Mouse (Mus musculus): Measurements from ENCODE around the gene Gm17535. TPM values are rescaled to one million over a fixed set of nuclear protein-coding genes. Genes with fewer than 3 reads are reported as not detected.
"Not testable (repeated sequence)": the region's sequence is repeated elsewhere in the genome, so short reads cannot be mapped to it uniquely, and the experiment has no call there.

Gene Gm17535
- polyA plus RNA-seq, 1 experiment from 2014 or later: not detected

GRCm38 (mm10) chr9:3027200-3027599 lies 7.2 kb upstream of the Gm17535 start:
- H3K4me1 ChIP-seq; H3K4me3 ChIP-seq (replicated peaks); H3K4me2 ChIP-seq; H3K27ac ChIP-seq; H3K27me3 ChIP-seq (replicated peaks); H3K9me3 ChIP-seq; H3K9ac ChIP-seq; H3K36me3 ChIP-seq: not testable (repeated sequence)
- 68% methylated on average over 9 of the region's 9 CpGs for WGBS
- 0 out of 2 replicates have a peak, but pooled peaks have one; percentile 5 for ATAC-seq (ENCODE audit: insufficient read depth, low FRiP score, low read depth)

- not testable (repeated sequence) for H3K4me3 ChIP-seq (replicated peaks); H3K27me3 ChIP-seq (replicated peaks); H3K4me2 ChIP-seq; H3K4me1 ChIP-seq; H3K9ac ChIP-seq; H3K27ac ChIP-seq; ATAC-seq (ENCODE audit: insufficient read depth, low FRiP score, low read depth); H3K36me3 ChIP-seq; H3K9me3 ChIP-seq
- WGBS: 61% methylated on average over 14 of the region's 16 CpGs
Observed at GRCm38 (mm10) chr9:3029276-3030000, 5.0 kb upstream of the Gm17535 start.

GRCm38 (mm10) chr9:3030677-3031318 lies 3.6 kb upstream of the Gm17535 start:
- H3K36me3 ChIP-seq; H3K9me3 ChIP-seq; H3K9ac ChIP-seq; ATAC-seq (ENCODE audit: insufficient read depth, low FRiP score, low read depth); H3K4me1 ChIP-seq; H3K4me3 ChIP-seq (replicated peaks); H3K27ac ChIP-seq; H3K4me2 ChIP-seq; H3K27me3 ChIP-seq (replicated peaks): not testable (repeated sequence)
- WGBS: 59% methylated on average over 3 of the region's 10 CpGs

- H3K4me1 ChIP-seq; H3K9me3 ChIP-seq; H3K36me3 ChIP-seq; H3K27ac ChIP-seq; ATAC-seq (ENCODE audit: insufficient read depth, low FRiP score, low read depth); H3K27me3 ChIP-seq (replicated peaks); H3K4me3 ChIP-seq (replicated peaks); H3K9ac ChIP-seq; H3K4me2 ChIP-seq: not testable (repeated sequence)
- 76% methylated on average over 8 of the region's 8 CpGs for WGBS
Observed at GRCm38 (mm10) chr9:3036577-3036976, 2.2 kb downstream of the Gm17535 start, which contains the start of gene Gm10715. TSS of gene Gm10715 (plus strand) at chr9:3036877.

- H3K36me3 ChIP-seq; H3K4me3 ChIP-seq (replicated peaks); H3K9ac ChIP-seq; H3K4me1 ChIP-seq; H3K27me3 ChIP-seq (replicated peaks); H3K4me2 ChIP-seq; ATAC-seq (ENCODE audit: insufficient read depth, low FRiP score, low read depth); H3K9me3 ChIP-seq; H3K27ac ChIP-seq: not testable (repeated sequence)
- WGBS: 66% methylated on average over 4 of the region's 4 CpGs
Observed at GRCm38 (mm10) chr9:3038161-3038560, 3.8 kb downstream of the Gm17535 start.

Small RNA genes within 50 kb of the gene (microRNA-seq; reads per million reads assigned to microRNA genes)
- gene Mir101c: not detected

Other genes with a start within 250 kb of the Gm17535 start
- not detected in 2 replicates for gene Gm10722, start 33.7 kb upstream of the Gm17535 start, polyA plus RNA-seq (2015; fragmentation: Nextera tagmentation; extraction: Ambion mirVana)
- gene Gm11168, start 31.3 kb upstream of the Gm17535 start, polyA plus RNA-seq (2015; fragmentation: Nextera tagmentation; extraction: Ambion mirVana): not detected in 2 replicates
- gene Gm10721, start 21.5 kb upstream of the Gm17535 start, polyA plus RNA-seq (2015; fragmentation: Nextera tagmentation; extraction: Ambion mirVana): not detected in 2 replicates
- not detected in 2 replicates for gene Gm10720, start 18.9 kb upstream of the Gm17535 start, polyA plus RNA-seq (2015; fragmentation: Nextera tagmentation; extraction: Ambion mirVana)
- gene Gm10719, start 17.2 kb upstream of the Gm17535 start, polyA plus RNA-seq (2015; fragmentation: Nextera tagmentation; extraction: Ambion mirVana): 0.24 TPM in 1 of 2 replicates, not detected in the other
- not detected in 2 replicates for gene Gm10718, start 11.1 kb upstream of the Gm17535 start, polyA plus RNA-seq (2015; fragmentation: Nextera tagmentation; extraction: Ambion mirVana)
- gene Gm10717, start 9.2 kb upstream of the Gm17535 start, polyA plus RNA-seq (2015; fragmentation: Nextera tagmentation; extraction: Ambion mirVana): not detected in 2 replicates
- not detected in 2 replicates for gene Gm10715, start 2.3 kb downstream of the Gm17535 start, polyA plus RNA-seq (2015; fragmentation: Nextera tagmentation; extraction: Ambion mirVana)

All from stomach, embryonic 15.5 days (tissue).